Mouse (Mus musculus): Measurements from ENCODE around the gene Amer3. TPM values are rescaled to one million over a fixed set of nuclear protein-coding genes. Genes with fewer than 3 reads are reported as not detected.

Amer3 gene
- polyA plus RNA-seq, 2 experiments, result not detected

DNA sequence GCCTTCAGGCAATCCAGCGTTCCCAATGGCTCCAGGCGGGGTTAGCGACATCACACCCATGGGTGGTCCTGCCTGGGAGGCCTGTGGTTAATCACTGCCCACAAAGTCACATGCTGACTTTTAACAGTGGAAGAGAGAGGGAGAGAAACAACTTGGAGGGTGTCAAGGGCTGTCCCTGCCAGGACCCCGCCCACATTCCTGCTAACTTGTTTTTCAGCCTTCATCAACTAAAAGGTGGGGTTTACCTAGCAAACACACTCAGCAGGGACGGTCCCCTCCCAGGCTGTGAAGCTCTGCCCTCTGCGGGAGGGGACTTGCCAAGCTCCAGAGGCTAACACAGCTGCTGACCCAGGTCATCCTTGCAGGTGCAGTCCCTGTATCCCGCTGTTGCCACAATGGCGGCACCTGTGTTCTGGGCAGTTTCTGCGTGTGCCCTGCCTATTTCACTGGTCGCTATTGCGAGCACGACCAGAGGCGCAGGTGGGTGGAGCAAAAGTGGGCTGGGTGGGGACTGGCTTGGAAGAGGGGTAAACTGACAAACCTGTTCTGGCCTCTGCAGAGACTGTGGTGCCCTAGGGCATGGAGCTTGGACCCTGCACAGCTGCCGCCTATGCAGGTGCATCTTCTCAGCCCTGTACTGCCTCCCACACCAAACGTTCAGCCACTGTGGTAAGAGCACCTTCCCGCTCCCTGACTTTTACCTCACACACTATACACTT is 42.5 kb upstream of the Amer3 start:
- Histone ChIP-seq H3K36me3 (replicated peaks; ENCODE audit: control insufficient read depth, insufficient read depth, low read depth) (no peaks in the 10 kb centered on the region), H3K9ac (replicated peaks) (no peak overlapping the region), H3K4me1 (replicated peaks; ENCODE audit: control insufficient read depth in 2 of 2, insufficient read depth in 2 of 2, low read length in 1 of 2) (no peaks in the 10 kb centered on the region), H3K9me3 (ENCODE audit: control insufficient read depth, low read length) (no peaks in the 10 kb centered on the region), H3K4me2 (ENCODE audit: low read depth) (no peak overlapping the region), H3K27ac (no peak overlapping the region), H3K4me3 (ENCODE audit: insufficient read depth in 1 of 2, low read depth in 2 of 2, low read length in 2 of 2) (no peak overlapping the region), H3K27me3 (ENCODE audit: control insufficient read depth, insufficient read depth, low read length) (peaks cover 21% of the 10 kb centered on the region)
- ATAC-seq (ENCODE audit: insufficient read depth) (no peak), DNase-seq (ENCODE audit: low read depth in 3 of 3, low spot score in 3 of 3) (no peak)
- TF ChIP-seq EP300 (IDR thresholded peaks at IDR 0.05; ENCODE audit: low read depth) (no peak), CTCF (IDR thresholded peaks at IDR 0.05; ENCODE audit: low read depth) (no peak)
- 10% methylated on average over 16 of the region's 16 CpGs for WGBS (ENCODE audit: insufficient replicate concordance)

DNA sequence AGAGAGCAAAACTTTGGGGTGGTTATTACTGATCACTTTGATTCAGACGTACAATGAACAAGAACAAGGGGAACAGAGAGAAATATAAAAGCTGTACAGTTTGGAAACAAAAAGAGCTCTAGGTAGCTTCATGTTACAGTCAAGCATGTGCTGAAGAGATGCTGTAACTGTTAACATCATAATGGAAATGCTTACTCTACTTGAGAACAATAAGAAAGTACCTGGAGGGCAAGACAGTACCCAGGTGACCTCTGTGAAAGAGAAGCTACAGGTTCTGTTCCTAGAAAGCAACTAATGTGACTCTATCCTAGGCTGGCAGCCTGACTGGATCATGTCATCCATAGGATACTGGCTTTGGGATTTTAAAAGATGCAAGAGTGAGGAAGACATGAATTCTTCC is 32.4 kb upstream of the Amer3 start:
- no peak for ATAC-seq (ENCODE audit: insufficient read depth)
- no peak overlapping the region for H3K9ac ChIP-seq (replicated peaks)
- H3K36me3 ChIP-seq (replicated peaks; ENCODE audit: control insufficient read depth, insufficient read depth, low read depth), result no peaks in the 10 kb centered on the region
- no peak for DNase-seq (ENCODE audit: low read depth in 3 of 3, low spot score in 3 of 3)
- H3K27ac ChIP-seq, result no peak overlapping the region
- 36% methylated on average over 1 of the region's 1 CpGs for WGBS (ENCODE audit: insufficient replicate concordance)
- H3K4me1 ChIP-seq (replicated peaks; ENCODE audit: control insufficient read depth in 2 of 2, insufficient read depth in 2 of 2, low read length in 1 of 2), result no peaks in the 10 kb centered on the region
- TF ChIP-seq EP300 (IDR thresholded peaks at IDR 0.05; ENCODE audit: low read depth) (no peak), CTCF (IDR thresholded peaks at IDR 0.05; ENCODE audit: low read depth) (no peak)
- no peak overlapping the region for H3K4me3 ChIP-seq (ENCODE audit: insufficient read depth in 1 of 2, low read depth in 2 of 2, low read length in 2 of 2)
- no peak overlapping the region for H3K4me2 ChIP-seq (ENCODE audit: low read depth)
- no peaks in the 10 kb centered on the region for H3K9me3 ChIP-seq (ENCODE audit: control insufficient read depth, low read length)
- no peaks in the 10 kb centered on the region for H3K27me3 ChIP-seq (ENCODE audit: control insufficient read depth, insufficient read depth, low read length)

DNA sequence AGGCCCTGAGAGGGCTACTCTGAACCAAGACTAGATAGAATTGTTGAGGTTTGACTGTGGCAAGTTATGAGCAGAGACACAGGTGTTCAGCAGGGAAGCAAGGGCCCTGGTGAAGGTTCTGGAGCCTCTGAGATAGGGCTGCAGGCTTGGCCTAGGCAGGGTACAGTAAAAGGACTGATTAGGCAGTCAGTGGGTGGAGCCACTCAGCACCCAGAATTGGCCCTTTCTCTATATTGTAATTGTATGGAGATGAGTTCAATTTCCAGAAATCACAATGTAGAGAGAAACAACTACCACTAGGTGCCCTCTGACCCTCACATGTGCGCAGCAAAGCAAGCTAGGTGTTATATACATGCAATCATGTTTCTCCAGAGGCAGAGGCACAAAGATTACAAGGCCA is 25.8 kb upstream of the Amer3 start:
- WGBS (ENCODE audit: insufficient replicate concordance), result 82% methylated on average over 1 of the region's 1 CpGs
- no peaks in the 10 kb centered on the region for H3K9me3 ChIP-seq (ENCODE audit: control insufficient read depth, low read length)
- H3K4me3 ChIP-seq (ENCODE audit: insufficient read depth in 1 of 2, low read depth in 2 of 2, low read length in 2 of 2), result no peak overlapping the region
- TF ChIP-seq CTCF (IDR thresholded peaks at IDR 0.05; ENCODE audit: low read depth) (no peak), EP300 (IDR thresholded peaks at IDR 0.05; ENCODE audit: low read depth) (no peak)
- H3K27me3 ChIP-seq (ENCODE audit: control insufficient read depth, insufficient read depth, low read length), result no peaks in the 10 kb centered on the region
- H3K36me3 ChIP-seq (replicated peaks; ENCODE audit: control insufficient read depth, insufficient read depth, low read depth), result no peaks in the 10 kb centered on the region
- H3K27ac ChIP-seq, result no peak overlapping the region
- no peak overlapping the region for H3K9ac ChIP-seq (replicated peaks)
- no peaks in the 10 kb centered on the region for H3K4me1 ChIP-seq (replicated peaks; ENCODE audit: control insufficient read depth in 2 of 2, insufficient read depth in 2 of 2, low read length in 1 of 2)
- ATAC-seq (ENCODE audit: insufficient read depth), result no peak
- no peak for DNase-seq (ENCODE audit: low read depth in 3 of 3, low spot score in 3 of 3)
- H3K4me2 ChIP-seq (ENCODE audit: low read depth), result no peak overlapping the region

DNA sequence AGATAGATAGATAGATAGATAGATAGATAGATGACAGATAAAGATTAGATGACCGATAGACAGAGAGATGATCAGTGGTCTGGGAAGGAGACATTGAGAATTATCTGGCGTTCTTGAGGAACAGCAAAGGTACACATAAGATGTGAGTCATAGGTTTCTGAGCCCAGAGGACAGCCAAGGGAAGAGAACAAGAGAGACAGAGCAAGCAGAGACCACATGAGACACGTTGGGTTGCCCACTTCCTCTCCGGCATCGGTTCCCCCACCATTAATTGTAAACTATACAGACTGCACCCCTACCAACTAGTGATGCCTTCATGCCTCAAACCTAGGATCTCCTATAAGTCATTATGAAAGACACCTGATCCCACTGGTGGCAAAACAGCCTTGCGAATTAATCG is 25.2 kb upstream of the Amer3 start:
- ATAC-seq (ENCODE audit: insufficient read depth) (no peak), DNase-seq (ENCODE audit: low read depth in 3 of 3, low spot score in 3 of 3) (no peak)
- H3K36me3 ChIP-seq (replicated peaks; ENCODE audit: control insufficient read depth, insufficient read depth, low read depth), result no peaks in the 10 kb centered on the region
- no peak for TF ChIP-seq CTCF (IDR thresholded peaks at IDR 0.05; ENCODE audit: low read depth)
- no peak for TF ChIP-seq EP300 (IDR thresholded peaks at IDR 0.05; ENCODE audit: low read depth)
- no peak overlapping the region for H3K27ac ChIP-seq
- H3K4me2 ChIP-seq (ENCODE audit: low read depth), result no peak overlapping the region
- no peaks in the 10 kb centered on the region for H3K27me3 ChIP-seq (ENCODE audit: control insufficient read depth, insufficient read depth, low read length)
- no peaks in the 10 kb centered on the region for H3K4me1 ChIP-seq (replicated peaks; ENCODE audit: control insufficient read depth in 2 of 2, insufficient read depth in 2 of 2, low read length in 1 of 2)
- no peak overlapping the region for H3K9ac ChIP-seq (replicated peaks)
- no peaks in the 10 kb centered on the region for H3K9me3 ChIP-seq (ENCODE audit: control insufficient read depth, low read length)
- no peak overlapping the region for H3K4me3 ChIP-seq (ENCODE audit: insufficient read depth in 1 of 2, low read depth in 2 of 2, low read length in 2 of 2)
- 55% methylated on average over 7 of the region's 7 CpGs for WGBS (ENCODE audit: insufficient replicate concordance)

DNA sequence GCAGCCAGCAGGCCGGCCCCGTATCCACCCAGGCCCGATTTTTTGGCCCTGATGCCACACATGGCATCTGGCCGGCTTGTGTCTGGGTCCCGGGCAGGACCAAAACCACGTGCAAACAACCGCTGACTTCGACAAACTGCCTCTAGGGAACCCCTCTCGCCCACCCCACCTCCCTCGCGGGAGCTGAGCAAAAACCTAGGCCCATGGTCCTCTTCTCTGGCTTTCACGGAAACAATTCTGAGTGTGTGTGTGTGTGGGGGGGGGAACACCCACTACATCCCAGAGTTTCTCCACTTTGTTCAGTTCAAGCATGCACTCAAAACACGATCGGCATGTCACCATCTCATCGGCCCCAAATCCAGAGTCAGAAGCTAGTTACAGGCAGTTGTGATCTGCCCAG is 18.6 kb upstream of the Amer3 start, which contains the start of gene Prss40:
Prss40 (minus strand) TSS at position 101 of the 400 bp plus-strand sequence.
- Histone ChIP-seq H3K4me1 (replicated peaks; ENCODE audit: control insufficient read depth in 2 of 2, insufficient read depth in 2 of 2, low read length in 1 of 2) (no peaks in the 10 kb centered on the region), H3K27me3 (ENCODE audit: control insufficient read depth, insufficient read depth, low read length) (no peaks in the 10 kb centered on the region), H3K27ac (no peak within 1 kb of the TSS), H3K9me3 (ENCODE audit: control insufficient read depth, low read length) (no peaks in the 10 kb centered on the region), H3K4me2 (ENCODE audit: low read depth) (no peak within 1 kb of the TSS), H3K36me3 (replicated peaks; ENCODE audit: control insufficient read depth, insufficient read depth, low read depth) (no peaks in the 10 kb centered on the region), H3K9ac (replicated peaks) (no peak within 1 kb of the TSS), H3K4me3 (ENCODE audit: insufficient read depth in 1 of 2, low read depth in 2 of 2, low read length in 2 of 2) (no peak within 1 kb of the TSS)
- WGBS (ENCODE audit: insufficient replicate concordance), result 68% methylated on average over 15 of the region's 15 CpGs
- DNase-seq (ENCODE audit: low read depth in 3 of 3, low spot score in 3 of 3) (no peak), ATAC-seq (ENCODE audit: insufficient read depth) (no peak)
- TF ChIP-seq EP300 (IDR thresholded peaks at IDR 0.05; ENCODE audit: low read depth) (no peak), CTCF (IDR thresholded peaks at IDR 0.05; ENCODE audit: low read depth) (no peak)

Data from liver, embryonic 14.5 days (tissue).